Mouse (Mus musculus): ENCODE results near the gene Cisd3. TPM values are rescaled to one million over a fixed set of nuclear protein-coding genes. Genes with fewer than 3 reads are reported as not detected.

The Cisd3 gene
- total RNA-seq, 2 experiments from 2014 or later, result 120 TPM

DNA sequence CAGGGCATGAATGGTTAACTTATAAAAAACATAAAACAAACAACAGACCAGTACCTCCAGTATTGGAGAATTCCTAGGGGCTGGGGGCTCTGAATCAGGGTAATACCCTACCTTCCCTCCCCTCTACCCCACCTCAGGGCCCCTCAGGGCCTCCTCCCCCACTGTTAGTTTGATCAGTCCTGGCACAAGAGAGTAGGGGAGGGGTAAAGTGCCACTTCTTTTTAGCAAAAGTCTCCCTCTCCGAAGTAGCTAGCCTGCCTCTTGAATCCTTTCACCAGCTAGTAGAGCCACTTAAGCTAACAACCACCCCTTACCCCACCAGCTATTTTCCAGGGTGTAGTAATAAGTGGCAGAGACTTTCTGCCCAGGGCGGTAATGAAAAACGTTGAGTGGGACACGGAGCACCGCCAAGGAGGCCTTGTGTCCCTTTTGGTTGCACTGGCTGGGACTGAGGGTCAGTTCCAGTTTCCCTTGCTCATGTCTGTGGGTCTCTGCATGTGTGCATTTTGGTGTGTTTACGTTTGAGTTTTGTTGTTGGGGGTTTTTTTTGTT, 3.0 kb upstream of the Cisd3 start:
- intact Hi-C loops (cut with DNase I), result no loop called here
- no peak for DNase-seq

DNA sequence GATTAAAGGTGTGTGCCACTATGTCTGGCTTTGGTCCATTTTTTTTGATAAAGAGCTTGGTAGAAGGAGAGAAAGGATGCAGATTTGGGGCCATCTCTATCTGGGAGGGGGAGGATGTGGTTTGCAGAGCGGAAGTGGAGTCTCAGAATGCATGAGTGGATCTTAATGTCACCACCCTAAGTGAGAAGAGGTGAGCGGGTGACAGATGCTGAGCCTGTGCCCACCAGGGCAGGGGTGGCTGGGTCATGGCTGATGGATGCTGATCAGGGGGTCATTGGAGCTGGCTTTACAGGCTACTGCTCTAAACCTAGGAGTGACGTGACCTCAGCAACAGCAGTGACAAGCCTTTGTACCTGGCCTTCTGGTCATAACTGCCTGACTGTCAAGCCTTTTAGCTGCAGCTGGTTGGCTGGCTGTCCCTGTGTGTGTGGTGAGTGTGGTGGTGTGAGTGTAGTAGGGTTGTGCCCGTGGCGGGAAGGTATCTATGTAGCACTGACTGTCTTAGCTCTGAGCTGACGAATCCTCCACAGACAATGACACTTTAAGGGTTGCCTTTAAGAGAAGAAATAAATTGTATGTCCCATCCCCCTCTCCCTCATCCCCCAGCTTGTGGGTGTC, 1.5 kb upstream of the Cisd3 start:
- DNase-seq, result no peak
- intact Hi-C loops (cut with DNase I), result no loop called here

GRCm38 (mm10) chr11:97684766-97685165, 860 bp upstream of the Cisd3 start:
- peak; percentile 32 to 41 for DNase-seq
- intact Hi-C loops (cut with DNase I), result loop anchor here (1.0 kb wide), 1 partner anchor 21 kb away; the partner anchor contains the start of gene Mllt6

DNA sequence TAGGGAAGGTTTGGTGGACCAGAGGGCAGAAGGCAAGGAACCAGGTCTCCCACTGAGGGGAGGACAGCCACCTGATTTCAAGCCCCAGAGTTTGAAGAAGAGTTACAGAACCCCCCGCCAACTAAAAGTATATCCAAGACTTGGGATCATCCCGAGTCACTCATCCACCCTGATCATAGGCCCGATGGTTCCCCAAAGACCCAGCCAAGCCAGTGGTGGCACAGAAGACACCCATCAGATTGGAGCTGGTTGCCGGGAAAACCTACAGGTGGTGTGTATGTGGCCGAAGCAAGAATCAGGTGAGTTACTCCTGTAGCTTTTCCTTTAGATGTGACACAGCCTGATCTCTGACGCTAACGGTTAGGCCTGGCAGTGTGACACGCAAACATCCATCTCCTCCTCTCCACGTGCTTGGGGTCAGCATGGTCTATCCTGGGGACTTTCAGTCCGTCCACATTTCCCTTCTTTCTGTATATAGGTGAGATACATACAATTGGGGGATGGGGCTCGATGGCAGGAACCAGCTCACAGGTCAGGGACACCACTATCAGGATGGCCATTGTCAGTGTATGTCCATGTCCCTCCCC, 789 bp downstream of the Cisd3 start:
- DNase-seq, result peak; percentile 10 to 29
- intact Hi-C loops (cut with DNase I), result no loop called here

DNA sequence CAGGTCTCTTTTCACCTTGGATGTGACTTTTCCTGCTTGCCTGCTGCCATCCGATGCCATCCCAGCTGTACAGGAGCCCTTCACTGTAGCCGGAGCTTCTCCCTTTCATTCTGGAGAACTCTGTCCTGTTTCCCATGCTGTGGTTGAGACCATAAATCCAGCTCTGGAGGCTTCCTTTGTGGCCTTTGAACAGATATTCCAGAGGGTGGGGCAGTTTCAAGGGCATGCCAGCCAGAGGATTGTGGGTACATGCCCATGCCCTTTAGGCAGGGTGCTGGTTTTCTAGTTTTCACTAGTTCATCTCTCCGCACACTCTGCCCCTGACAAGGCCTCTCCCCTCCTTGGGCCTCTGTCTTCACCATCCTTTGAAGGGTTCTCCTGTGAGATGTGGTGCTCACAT, 1.4 kb downstream of the Cisd3 start:
- peak in 1 of 2 experiments; percentile 12 for DNase-seq
- intact Hi-C loops (cut with DNase I), result no loop called here

GRCm38 (mm10) chr11:97689861-97690260, 4.2 kb downstream of the Cisd3 start:
- DNase-seq, result peak; percentile 49 to 80
- intact Hi-C loops (cut with DNase I), result loop anchor here (1.0 kb wide), 2 partner anchors 46 to 58 kb away; no protein-coding TSS in a partner anchor

DNA sequence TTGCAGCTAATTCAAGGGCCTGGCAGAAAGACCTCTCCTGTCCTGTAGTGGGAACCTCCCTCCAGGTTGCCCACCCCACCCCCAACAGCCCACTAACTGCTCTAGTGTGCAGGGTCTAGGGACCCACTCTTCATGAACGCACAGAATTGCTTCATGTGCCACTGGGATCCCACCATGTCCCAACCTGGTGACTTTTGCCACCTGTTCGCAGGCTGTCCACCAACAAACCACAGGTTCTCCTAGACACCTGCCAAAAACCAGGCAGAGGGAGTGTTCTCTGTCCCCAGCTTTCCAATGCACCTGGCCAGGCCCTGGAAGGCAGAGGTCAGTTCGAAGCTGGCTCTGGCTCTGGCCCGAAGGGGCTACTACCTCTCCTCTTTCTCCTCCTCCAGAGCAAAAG, 8.8 kb downstream of the Cisd3 start:
- intact Hi-C loops (cut with DNase I), result no loop called here
- DNase-seq, result no peak

- intact Hi-C loops (cut with DNase I), result loop anchor here (5.0 kb wide), 1 partner anchor 33 kb away; the partner anchor contains the start of gene Mllt6
- peak; percentile 76 to 85 for DNase-seq
These were observed 9.5 kb downstream of the Cisd3 start for GRCm38 (mm10) chr11:97694921-97695711.

DNA sequence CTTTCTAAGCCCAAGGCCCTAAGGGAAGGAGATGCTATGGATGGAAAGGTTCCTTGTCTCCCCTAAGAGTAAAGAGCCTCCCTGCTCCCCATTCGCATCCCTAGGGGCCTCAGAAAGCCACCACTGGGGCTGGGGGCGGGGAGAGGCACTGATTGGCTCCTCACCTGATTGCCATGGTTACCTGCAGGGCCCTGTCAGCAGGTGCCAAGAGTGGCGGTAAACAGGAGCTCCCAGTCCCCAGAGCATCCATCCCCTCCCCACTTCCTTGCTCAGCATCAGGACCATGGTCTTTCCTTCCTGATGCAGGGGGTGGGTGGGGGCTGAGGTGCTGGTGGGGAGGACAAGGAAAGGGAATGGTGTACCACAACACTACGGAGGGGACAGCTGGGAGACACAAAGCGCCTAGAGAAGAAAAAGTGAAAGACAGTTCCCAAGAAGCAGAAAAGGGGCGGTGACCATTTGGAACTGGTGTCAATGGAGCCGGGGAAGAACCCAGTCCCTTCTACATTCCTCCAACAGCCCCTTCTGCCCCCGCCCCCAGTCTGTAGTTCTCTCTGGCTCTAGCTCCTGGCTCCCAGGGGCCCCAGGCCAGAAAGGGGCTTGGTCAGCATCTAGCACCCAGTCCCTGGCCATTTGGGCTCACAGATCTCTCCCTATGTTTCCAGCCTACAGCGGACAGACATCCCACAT, 10.2 kb downstream of the Cisd3 start:
- no peak for DNase-seq
- intact Hi-C loops (cut with DNase I), result loop anchor here (5.0 kb wide), 1 partner anchor 34 kb away; the partner anchor contains the start of gene Mllt6

DNA sequence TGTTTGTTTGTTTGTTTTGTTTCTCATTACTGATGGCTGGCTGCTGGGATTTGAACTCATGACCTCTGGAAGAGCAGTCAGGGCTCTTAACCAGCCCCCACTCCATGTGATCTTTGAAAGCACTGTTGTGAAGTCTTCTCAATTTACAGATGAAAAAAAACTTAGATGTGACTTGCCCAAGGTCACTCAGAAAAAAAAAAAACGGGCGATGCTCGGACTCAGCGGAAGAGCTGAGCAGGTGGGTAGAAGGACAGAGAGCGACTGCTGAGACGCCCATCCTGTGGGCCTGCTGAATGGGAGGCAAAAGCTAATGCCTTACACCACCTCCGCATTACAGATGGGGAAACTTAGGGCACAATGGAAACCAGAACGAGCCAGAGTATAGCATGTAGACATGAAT, 11.0 kb downstream of the Cisd3 start:
- DNase-seq, result no peak
- intact Hi-C loops (cut with DNase I), result loop anchor here (5.0 kb wide), 1 partner anchor 34 kb away; the partner anchor contains the start of gene Mllt6

DNA sequence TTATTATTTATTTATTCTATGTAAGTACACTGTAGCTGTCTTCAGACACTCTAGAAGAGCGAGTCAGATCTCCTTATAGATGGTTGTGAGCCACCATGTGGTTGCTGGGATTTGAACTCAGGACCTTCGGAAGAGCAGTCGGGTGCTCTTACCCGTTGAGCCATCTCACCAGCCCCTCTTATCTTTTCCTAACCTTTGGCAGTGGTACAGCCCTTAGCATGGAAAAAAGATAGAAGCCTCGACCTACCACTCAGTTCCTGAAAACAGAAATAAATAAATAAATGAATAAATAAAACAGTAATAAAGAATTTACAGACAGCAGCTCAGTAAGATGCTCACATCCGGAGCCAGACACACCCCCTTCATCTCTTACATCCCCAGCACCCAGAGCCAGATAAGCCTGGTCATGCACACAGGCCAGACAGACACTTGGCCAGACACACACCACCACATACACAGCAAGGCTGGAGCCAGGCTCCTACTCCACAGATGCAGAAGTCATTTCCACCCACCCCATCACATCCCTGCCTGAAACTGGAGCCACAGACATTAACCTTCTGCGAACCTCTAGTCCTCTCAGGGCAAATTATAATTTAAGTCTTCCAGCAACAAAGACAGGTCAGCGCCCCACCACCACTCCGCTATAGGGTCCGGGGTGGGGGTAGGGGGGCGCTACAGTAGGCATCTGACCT, 11.7 kb downstream of the Cisd3 start:
- DNase-seq, result peak; percentile 21 to 27
- intact Hi-C loops (cut with DNase I), result loop anchor here (5.0 kb wide), 1 partner anchor 35 kb away; the partner anchor contains the start of gene Mllt6

DNA sequence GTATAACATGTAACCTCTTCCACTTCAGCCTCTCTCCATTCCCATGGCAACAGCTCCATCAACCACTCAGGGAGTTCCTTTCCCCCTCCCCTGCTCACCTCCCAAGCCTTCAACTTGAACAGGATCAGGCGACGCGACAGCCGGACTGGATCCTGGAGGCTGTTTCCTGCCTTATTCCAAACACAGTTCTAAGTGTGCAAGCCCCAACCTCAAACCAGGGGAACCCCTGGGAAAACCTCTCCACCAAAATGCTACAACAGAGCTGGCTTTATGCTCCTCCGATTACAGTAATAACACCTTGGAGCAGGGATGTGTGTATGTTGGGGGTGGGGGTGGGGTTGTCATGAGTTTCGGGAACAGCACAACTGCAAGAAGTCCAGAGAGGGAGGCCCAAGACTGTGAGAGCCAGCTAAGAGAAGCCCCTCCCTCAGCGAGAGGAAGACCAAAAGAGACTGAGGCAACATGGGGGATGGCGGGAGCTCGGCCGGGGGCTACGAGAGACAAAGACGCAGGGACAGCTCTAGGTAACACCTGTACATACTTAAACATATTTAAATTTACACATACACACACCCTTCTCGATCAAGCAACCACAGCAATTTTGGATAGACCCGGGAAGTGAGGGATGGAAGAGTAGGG, 12.4 kb downstream of the Cisd3 start:
- intact Hi-C loops (cut with DNase I), result loop anchor here (5.0 kb wide), 1 partner anchor 36 kb away; the partner anchor contains the start of gene Mllt6
- peak in 1 of 2 experiments; percentile 23 for DNase-seq

DNA sequence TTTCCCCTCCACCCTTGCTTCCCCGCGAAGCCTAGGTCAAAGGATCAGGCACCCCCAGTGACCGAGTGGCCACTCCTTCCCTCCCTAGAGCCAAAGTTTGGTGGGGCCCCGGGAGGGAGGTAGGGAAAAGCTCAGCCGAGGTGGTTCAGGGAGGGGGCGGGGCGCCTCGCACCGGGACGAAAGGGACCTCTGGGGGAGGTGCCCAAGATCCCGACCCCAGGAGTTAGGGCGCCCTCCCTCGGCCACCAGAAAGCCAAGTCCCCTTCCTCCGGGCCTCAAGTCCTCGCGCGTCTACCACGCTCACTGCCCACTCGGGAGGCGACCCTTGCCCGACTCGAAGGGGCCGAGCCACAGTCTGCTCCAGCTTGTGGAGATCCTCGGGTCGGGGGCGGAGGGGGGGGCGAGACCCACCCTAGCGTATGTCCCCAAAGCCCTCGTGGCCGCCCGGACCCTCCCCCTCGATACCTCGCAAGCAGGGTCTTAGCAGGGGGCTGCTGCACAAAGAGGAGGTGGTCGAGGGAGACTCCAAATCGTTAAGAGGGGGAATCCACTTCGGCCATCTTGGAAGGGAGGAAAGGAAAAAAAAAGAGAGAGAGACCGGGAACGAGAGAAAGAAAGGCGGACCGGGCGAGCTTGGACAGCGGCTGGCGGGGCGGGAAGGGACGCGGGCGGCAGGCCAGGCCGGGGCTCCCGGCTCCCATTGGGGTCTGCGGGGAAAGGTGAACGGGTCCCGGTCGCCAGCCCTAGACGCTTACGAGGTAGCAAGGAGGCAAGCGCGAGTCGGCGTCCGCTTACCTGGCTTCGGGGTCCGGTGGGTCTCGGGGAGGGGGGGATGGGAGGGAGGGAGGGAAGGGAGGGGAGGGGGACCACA, 13.3 kb downstream of the Cisd3 start:
- intact Hi-C loops (cut with DNase I), result loop anchor here (5.0 kb wide), 1 partner anchor 37 kb away; the partner anchor contains the start of gene Mllt6
- peak; percentile 84 to 86 for DNase-seq

DNA sequence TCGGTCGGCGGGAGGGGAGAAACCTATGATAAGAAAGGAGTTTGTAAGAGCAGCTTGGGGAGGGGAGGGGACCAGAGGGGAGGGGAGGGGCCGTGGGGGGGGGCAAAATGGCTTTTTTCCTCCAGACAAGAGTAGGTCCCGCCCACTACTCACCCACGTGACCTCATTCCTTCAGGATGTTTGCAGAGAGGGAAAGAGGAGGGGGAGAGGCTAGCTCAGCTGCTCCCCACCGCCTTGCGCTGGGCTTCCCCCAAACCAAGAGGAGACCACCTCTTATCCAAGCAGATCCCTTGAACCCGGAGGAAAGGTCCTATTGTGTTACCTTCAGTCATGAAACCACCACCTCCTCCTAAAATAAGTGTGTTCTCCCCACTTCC, 14.0 kb downstream of the Cisd3 start:
- DNase-seq, result peak; percentile 90 to 91
- intact Hi-C loops (cut with DNase I), result loop anchor here (5.0 kb wide), 2 partner anchors 37 to 183 kb away; partner anchors contain the start of genes Fbxo47 and Mllt6

GRCm38 (mm10) chr11:97700003-97700745, 14.5 kb downstream of the Cisd3 start, which contains the start of gene Pcgf2:
Gene Pcgf2, minus strand, starts transcription at chr11:97700497.
- peak; percentile 88 to 91 for DNase-seq
- intact Hi-C loops (cut with DNase I), result loop anchor here (5.0 kb wide), 1 partner anchor 182 kb away; the partner anchor contains the start of gene Fbxo47

GRCm38 (mm10) chr11:97700746-97701580, 15.3 kb downstream of the Cisd3 start:
- intact Hi-C loops (cut with DNase I), result loop anchor here (5.0 kb wide), 1 partner anchor 181 kb away; the partner anchor contains the start of gene Fbxo47
- DNase-seq, result peak in 1 of 2 experiments; percentile 68
